Mouse (Mus musculus) bone marrow, adult 2 months (tissue): ENCODE measurements around the gene Dlgap1.

Source experiments
- CTCF ChIP-seq: fragments of 200-500 bp; IDR thresholded peaks from 2 replicates; pipeline ENCODE4 v1.5.1; 2011; ENCODE audit warnings: low read length, control low read depth; ENCODE audit not compliant: control insufficient read depth, insufficient read depth
- POLR2A ChIP-seq: fragments of 200-500 bp; IDR thresholded peaks from 2 replicates; pipeline ENCODE4 v1.6.1; 2011; ENCODE audit warnings: low read depth, mild to moderate bottlenecking, control low read depth, low read length, borderline replicate concordance; ENCODE audit not compliant: control insufficient read depth

- TF ChIP-seq POLR2A (no peak), CTCF (no peak)
Observed at GRCm38 (mm10) chr17:70377020-70377419, 408.1 kb downstream of the Dlgap1 start.
